In the genomic region with DNA sequence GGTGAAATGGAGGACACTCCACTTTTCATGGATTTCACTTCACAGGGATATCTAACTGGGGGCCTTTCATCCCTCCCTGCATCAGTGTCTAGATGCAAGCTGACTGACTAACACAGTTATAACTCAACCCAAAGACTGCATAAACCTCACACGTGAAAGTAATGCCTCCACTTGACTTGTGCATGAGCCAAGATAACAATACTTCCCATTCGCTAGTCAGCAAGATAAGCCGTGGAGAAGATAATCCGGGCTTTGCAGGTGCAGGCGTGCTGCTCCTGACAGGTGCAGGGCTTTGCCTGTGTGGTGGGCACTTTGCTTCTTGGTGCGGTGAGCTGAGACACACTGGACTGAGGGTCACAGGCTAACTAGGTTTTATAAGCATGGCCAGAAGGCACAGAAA, we compare ENCODE assay signal across 23 mouse cellular contexts. TPM values are rescaled to one million over a fixed set of nuclear protein-coding genes. Genes with fewer than 3 reads are reported as not detected.
DNase-seq lines count a peak whose midpoint lies in the region; ATAC-seq and TF ChIP-seq lines count a peak whose summit lies in the region.
"Had no signal": no experiment of that assay in that cellular context is flagged by ENCODE, and none has a peak within 500 bp of the region (broad histone marks: within the 10 kb centered on the region; RNA-seq: fewer than 3 reads in every experiment).

No protein-coding gene starts in this region.

- WGBS in intestine, embryonic 16.5 days: 65% methylated on average over 6 of the region's 6 CpGs
- whole genome bisulfite sequencing in intestine, postnatal 0 days: 46% methylated on average over 6 of the region's 6 CpGs
- 36% methylated on average over 6 of the region's 6 CpGs for WGBS in liver, embryonic 15.5 days (ENCODE audit: insufficient replicate concordance)

- H3K36me3 ChIP-seq in intestine, embryonic 16.5 days (ENCODE audit: control insufficient read depth, insufficient read depth, low read length): no peaks in the 10 kb centered on the region
- no peaks in the 10 kb centered on the region; the same call in 1 of the 2 replicates for H3K36me3 ChIP-seq in intestine, postnatal 0 days (ENCODE audit: control insufficient read depth, insufficient read depth)
- no peaks in the 10 kb centered on the region for H3K36me3 ChIP-seq in liver, embryonic 15.5 days (replicated peaks)
- H3K36me3 ChIP-seq: embryonic facial prominence, embryonic 13.5 days; forebrain, embryonic 12.5 days; heart, embryonic 13.5 days had no signal

- no peak overlapping the region for H3K4me3 ChIP-seq in intestine, embryonic 16.5 days (ENCODE audit: low read length)
- no peak overlapping the region for H3K4me3 ChIP-seq in intestine, postnatal 0 days (ENCODE audit: low read depth, low read length)
- H3K4me3 ChIP-seq in liver, embryonic 15.5 days (replicated peaks): no peak overlapping the region
- H3K4me3 ChIP-seq: embryonic facial prominence, embryonic 13.5 days; forebrain, embryonic 12.5 days; heart, embryonic 13.5 days had no signal

- H3K4me1 ChIP-seq in intestine, embryonic 16.5 days (ENCODE audit: control insufficient read depth, insufficient read depth, low read length): peaks cover 16% of the 10 kb centered on the region
- peaks cover 9% of the 10 kb centered on the region; the same call in 1 of the 2 replicates for H3K4me1 ChIP-seq in intestine, postnatal 0 days (replicated peaks; ENCODE audit: control insufficient read depth, insufficient read depth, low read length)
- H3K4me1 ChIP-seq in liver, embryonic 15.5 days (replicated peaks): peaks cover 47% of the 10 kb centered on the region

- H3K9ac ChIP-seq in intestine, embryonic 16.5 days (ENCODE audit: low read depth, low read length): no peak overlapping the region
- no peak overlapping the region for H3K9ac ChIP-seq in intestine, postnatal 0 days (ENCODE audit: low read depth, low read length)
- no peak overlapping the region for H3K9ac ChIP-seq in liver, embryonic 15.5 days
- H3K9ac ChIP-seq: embryonic facial prominence, embryonic 13.5 days; forebrain, embryonic 12.5 days; heart, embryonic 13.5 days had no signal

- ATAC-seq in intestine, embryonic 16.5 days: peak; percentile 19; the same call in 1 of the 2 replicates
- ATAC-seq in intestine, postnatal 0 days: no peak
- ATAC-seq in liver, embryonic 15.5 days (ENCODE audit: insufficient read depth): 0 out of 2 replicates have a peak, but pooled peaks have one; percentile 37
- ATAC-seq in megakaryocyte progenitor cell, adult 5-6 weeks (replicated peaks; ENCODE audit: poor library complexity): peak; percentile 19
- ATAC-seq: CD4-positive, CD25-positive, alpha-beta regulatory T cell, adult 4 months; forebrain, embryonic 16.5 days; hindbrain, postnatal 0 days had no signal

- no peak overlapping the region for H3K4me2 ChIP-seq in intestine, embryonic 16.5 days (ENCODE audit: low read depth, low read length)
- H3K4me2 ChIP-seq in intestine, postnatal 0 days (replicated peaks; ENCODE audit: low read depth): no peak overlapping the region
- no peak overlapping the region for H3K4me2 ChIP-seq in liver, embryonic 15.5 days
- H3K4me2 ChIP-seq: embryonic facial prominence, embryonic 13.5 days; forebrain, embryonic 12.5 days; heart, embryonic 13.5 days had no signal

- no peak for DNase-seq in liver
- DNase-seq in urinary bladder, postnatal 4 days (ENCODE audit: low spot score in 2 of 2): no peak
- DNase-seq in lung, postnatal 25 days (ENCODE audit: low spot score): no peak
- DNase-seq: adrenal gland, adult 2 months; adrenal gland, postnatal 25 days; B cell, adult 2 months; cerebellum, adult 11-12 months; cerebellum, adult 9-10 months; cerebellum, postnatal 36 days; gastrocnemius, postnatal 14 days; heart, postnatal 36 days had no signal

- no peak for TF ChIP-seq CTCF in intestine, postnatal 0 days (IDR thresholded peaks at IDR 0.05; ENCODE audit: low read depth)

- H3K27ac ChIP-seq in intestine, embryonic 16.5 days (ENCODE audit: low read length): no peak overlapping the region
- H3K27ac ChIP-seq in intestine, postnatal 0 days (ENCODE audit: low read depth, low read length): no peak overlapping the region
- H3K27ac ChIP-seq in liver, embryonic 15.5 days (replicated peaks): no peak overlapping the region
- H3K27ac ChIP-seq: embryonic facial prominence, embryonic 13.5 days; forebrain, embryonic 12.5 days; heart, embryonic 13.5 days; hindbrain, postnatal 0 days had no signal

- H3K27me3 ChIP-seq in intestine, embryonic 16.5 days (replicated peaks; ENCODE audit: control insufficient read depth, insufficient read depth, low read length): no peaks in the 10 kb centered on the region
- no peaks in the 10 kb centered on the region for H3K27me3 ChIP-seq in intestine, postnatal 0 days (replicated peaks; ENCODE audit: control insufficient read depth, insufficient read depth, low read length)
- H3K27me3 ChIP-seq in liver, embryonic 15.5 days: no peaks in the 10 kb centered on the region
- H3K27me3 ChIP-seq: embryonic facial prominence, embryonic 13.5 days; forebrain, embryonic 12.5 days; heart, embryonic 13.5 days had no signal

- H3K9me3 ChIP-seq in intestine, embryonic 16.5 days (ENCODE audit: control insufficient read depth, low read length): no peaks in the 10 kb centered on the region
- H3K9me3 ChIP-seq in intestine, postnatal 0 days (ENCODE audit: control insufficient read depth): no peaks in the 10 kb centered on the region
- no peaks in the 10 kb centered on the region for H3K9me3 ChIP-seq in liver, embryonic 15.5 days (replicated peaks)
- H3K9me3 ChIP-seq: heart, embryonic 13.5 days had no signal

RNA-seq across cellular contexts. Expression of a gene that starts 58.4 kb away (rescaled TPM):
- 1.2 and 1.4 TPM in 2 replicates for polyA plus RNA-seq in intestine, embryonic 16.5 days (2015; fragmentation: Nextera tagmentation; extraction: Ambion mirVana)
- 0.56 and 0.93 TPM in 2 replicates for polyA plus RNA-seq in intestine, postnatal 0 days (2015; fragmentation: Nextera tagmentation; extraction: Ambion mirVana)
- 0.22 and 0.28 TPM in 2 replicates for polyA plus RNA-seq in liver, embryonic 15.5 days (2015; fragmentation: Nextera tagmentation; extraction: Ambion mirVana)
- 0.27 TPM in 1 of 2 replicates, not detected in the other for total RNA-seq in megakaryocyte progenitor cell, adult 5-6 weeks (2015)
- 0.54 and 1.1 TPM in 2 replicates for total RNA-seq in megakaryocyte progenitor cell, adult 5-6 weeks (2017)
- total RNA-seq: gastrocnemius, adult 18-20 months; gastrocnemius, postnatal 14 days; heart, postnatal 36 days; hindbrain, postnatal 0 days had no signal
- polyA plus RNA-seq: adrenal gland, adult 2 months; gonadal fat pad, adult 2 months had no signal
